Mouse (Mus musculus): ENCODE measurements around the gene Cend1. TPM values are rescaled to one million over a fixed set of nuclear protein-coding genes. Genes with fewer than 3 reads are reported as not detected.

The Cend1 gene
- polyA plus RNA-seq, 1 experiment from 2014 or later = 22.7 TPM

GRCm38 (mm10) chr7:141432741-141433516 is 3.6 kb upstream of the Cend1 start:
- no peak overlapping the region for H3K4me3 ChIP-seq

GRCm38 (mm10) chr7:141432186-141432611 is 2.9 kb upstream of the Cend1 start:
- H3K9me3 ChIP-seq = no peaks in the 10 kb centered on the region
- H3K27me3 ChIP-seq = peaks cover 8% of the 10 kb centered on the region
- peaks cover 67% of the 10 kb centered on the region for H3K4me1 ChIP-seq
- peaks cover 34% of the 10 kb centered on the region for H3K36me3 ChIP-seq
- no peak overlapping the region for H3K27ac ChIP-seq (replicated peaks)
- H3K9ac ChIP-seq (replicated peaks) = peak overlapping the region; percentile 39; the same call in 1 of the 2 replicates
- no peak overlapping the region for H3K4me2 ChIP-seq (replicated peaks)
- ATAC-seq (ENCODE audit: low FRiP score, low read depth) = no peak
- H3K4me3 ChIP-seq = no peak overlapping the region
- WGBS = 91% methylated on average over 8 of the region's 8 CpGs

More at GRCm38 (mm10) chr7:141432741-141433516, 3.6 kb upstream of the Cend1 start:
- 87% methylated on average over 6 of the region's 6 CpGs for WGBS
- peaks cover 34% of the 10 kb centered on the region for H3K36me3 ChIP-seq
- peaks cover 2% of the 10 kb centered on the region for H3K27me3 ChIP-seq
- peaks cover 71% of the 10 kb centered on the region for H3K4me1 ChIP-seq
- peak overlapping the region; percentile 71; the same call in 1 of the 2 replicates for H3K9ac ChIP-seq (replicated peaks)
- H3K4me2 ChIP-seq (replicated peaks) = peak overlapping the region; percentile 85
- ATAC-seq (ENCODE audit: low FRiP score, low read depth) = no peak
- no peak overlapping the region for H3K27ac ChIP-seq (replicated peaks)
- H3K9me3 ChIP-seq = no peaks in the 10 kb centered on the region

GRCm38 (mm10) chr7:141431434-141432185 is 2.3 kb upstream of the Cend1 start:
- Histone ChIP-seq H3K9ac (replicated peaks) (peak overlapping the region; percentile 39; the same call in 1 of the 2 replicates), H3K27ac (replicated peaks) (no peak overlapping the region), H3K4me2 (replicated peaks) (no peak overlapping the region), H3K27me3 (peaks cover 8% of the 10 kb centered on the region), H3K9me3 (no peaks in the 10 kb centered on the region), H3K36me3 (peaks cover 34% of the 10 kb centered on the region), H3K4me1 (peaks cover 62% of the 10 kb centered on the region), H3K4me3 (no peak overlapping the region)
- no peak for ATAC-seq (ENCODE audit: low FRiP score, low read depth)
- 91% methylated on average over 19 of the region's 19 CpGs for WGBS

GRCm38 (mm10) chr7:141430585-141431240 is 1.4 kb upstream of the Cend1 start:
- Histone ChIP-seq H3K4me1 (peaks cover 53% of the 10 kb centered on the region), H3K4me2 (replicated peaks) (no peak overlapping the region), H3K9me3 (no peaks in the 10 kb centered on the region), H3K27me3 (peaks cover 15% of the 10 kb centered on the region), H3K27ac (replicated peaks) (no peak overlapping the region), H3K9ac (replicated peaks) (0 out of 2 replicates have a peak overlapping the region, but pooled peaks have one; percentile 17), H3K36me3 (peaks cover 34% of the 10 kb centered on the region), H3K4me3 (no peak overlapping the region)
- 94% methylated on average over 9 of the region's 9 CpGs for WGBS
- ATAC-seq (ENCODE audit: low FRiP score, low read depth) = no peak

- peak overlapping the region; percentile 69 for H3K4me2 ChIP-seq (replicated peaks)
- H3K27me3 ChIP-seq = peaks cover 19% of the 10 kb centered on the region; the same call in 1 of the 2 replicates
- WGBS = 62% methylated on average over 9 of the region's 9 CpGs
- H3K4me1 ChIP-seq = peaks cover 46% of the 10 kb centered on the region
- ATAC-seq (ENCODE audit: low FRiP score, low read depth) = peak; percentile 28; the same call in 1 of the 2 replicates
- no peaks in the 10 kb centered on the region for H3K9me3 ChIP-seq
- peaks cover 34% of the 10 kb centered on the region for H3K36me3 ChIP-seq
- H3K27ac ChIP-seq (replicated peaks) = peak overlapping the region; percentile 60
- peak overlapping the region; percentile 44; the same call in 1 of the 2 replicates for H3K4me3 ChIP-seq
- H3K9ac ChIP-seq (replicated peaks) = 0 out of 2 replicates have a peak overlapping the region, but pooled peaks have one; percentile 17
Measured at GRCm38 (mm10) chr7:141429840-141430584, 721 bp upstream of the Cend1 start.

GRCm38 (mm10) chr7:141428701-141429100 is 590 bp downstream of the Cend1 start:
- H3K27ac ChIP-seq (replicated peaks) = peak overlapping the region; percentile 60
- peaks cover 34% of the 10 kb centered on the region for H3K36me3 ChIP-seq
- H3K27me3 ChIP-seq = peaks cover 20% of the 10 kb centered on the region
- no peak for ATAC-seq (ENCODE audit: low FRiP score, low read depth)
- 54% methylated on average over 5 of the region's 5 CpGs for WGBS
- no peaks in the 10 kb centered on the region for H3K9me3 ChIP-seq
- H3K4me3 ChIP-seq = peak overlapping the region; percentile 44
- H3K9ac ChIP-seq (replicated peaks) = peak overlapping the region; percentile 70
- peaks cover 33% of the 10 kb centered on the region for H3K4me1 ChIP-seq
- peak overlapping the region; percentile 69 for H3K4me2 ChIP-seq (replicated peaks)

- no peak overlapping the region for H3K27ac ChIP-seq (replicated peaks)
- H3K36me3 ChIP-seq = peaks cover 21% of the 10 kb centered on the region
- peaks cover 21% of the 10 kb centered on the region for H3K4me1 ChIP-seq
- no peak overlapping the region for H3K9ac ChIP-seq (replicated peaks)
- H3K4me3 ChIP-seq = no peak overlapping the region
- H3K9me3 ChIP-seq = no peaks in the 10 kb centered on the region
- 86% methylated on average over 12 of the region's 12 CpGs for WGBS
- peaks cover 25% of the 10 kb centered on the region for H3K27me3 ChIP-seq
- no peak for ATAC-seq (ENCODE audit: low FRiP score, low read depth)
- H3K4me2 ChIP-seq (replicated peaks) = no peak overlapping the region
Measured at GRCm38 (mm10) chr7:141426948-141427730, 2.2 kb downstream of the Cend1 start.

- 85% methylated on average over 4 of the region's 4 CpGs for WGBS
- no peaks in the 10 kb centered on the region for H3K36me3 ChIP-seq
- H3K27me3 ChIP-seq = peaks cover 25% of the 10 kb centered on the region
- no peak overlapping the region for H3K9ac ChIP-seq (replicated peaks)
- H3K4me1 ChIP-seq = peaks cover 4% of the 10 kb centered on the region
- H3K4me3 ChIP-seq = no peak overlapping the region
- no peaks in the 10 kb centered on the region for H3K9me3 ChIP-seq
- no peak overlapping the region for H3K27ac ChIP-seq (replicated peaks)
- H3K4me2 ChIP-seq (replicated peaks) = no peak overlapping the region
- no peak for ATAC-seq (ENCODE audit: low FRiP score, low read depth)
Measured at GRCm38 (mm10) chr7:141423811-141424210, 5.5 kb downstream of the Cend1 start.

- WGBS = 86% methylated on average over 9 of the region's 9 CpGs
- no peaks in the 10 kb centered on the region for H3K9me3 ChIP-seq
- no peak overlapping the region for H3K4me3 ChIP-seq
- H3K4me1 ChIP-seq = no peaks in the 10 kb centered on the region
- H3K4me2 ChIP-seq (replicated peaks) = no peak overlapping the region
- ATAC-seq (ENCODE audit: low FRiP score, low read depth) = no peak
- H3K27ac ChIP-seq (replicated peaks) = no peak overlapping the region
- no peak overlapping the region for H3K9ac ChIP-seq (replicated peaks)
- no peaks in the 10 kb centered on the region for H3K36me3 ChIP-seq
- peaks cover 6% of the 10 kb centered on the region for H3K27me3 ChIP-seq
Measured at GRCm38 (mm10) chr7:141420030-141420702, 9.1 kb downstream of the Cend1 start.

- Histone ChIP-seq H3K9ac (replicated peaks) (no peak overlapping the region), H3K27me3 (peaks cover 6% of the 10 kb centered on the region), H3K4me2 (replicated peaks) (no peak overlapping the region), H3K4me1 (peaks cover 4% of the 10 kb centered on the region; the same call in 1 of the 2 replicates), H3K4me3 (no peak overlapping the region), H3K36me3 (no peaks in the 10 kb centered on the region), H3K27ac (replicated peaks) (no peak overlapping the region), H3K9me3 (no peaks in the 10 kb centered on the region)
- WGBS = 87% methylated on average over 7 of the region's 7 CpGs
- ATAC-seq (ENCODE audit: low FRiP score, low read depth) = no peak
Measured at GRCm38 (mm10) chr7:141418970-141419369, 10.3 kb downstream of the Cend1 start.

All from midbrain, embryonic 12.5 days (tissue).